Mouse (Mus musculus) cerebellum, adult 2 months (tissue): ENCODE data around the gene Itgb2.

ENCODE experiments used
- CTCF ChIP-seq: fragments of 200-500 bp; IDR thresholded peaks from 2 replicates; pipeline ENCODE4 v1.5.1; 2011; ENCODE audit warnings: low read depth, mild to moderate bottlenecking, control low read depth, low read length, moderate library complexity, borderline replicate concordance; ENCODE audit not compliant: insufficient read depth
- POLR2A ChIP-seq: fragments of 200-500 bp; IDR thresholded peaks from 2 replicates; pipeline ENCODE4 v1.6.1; 2011; ENCODE audit warnings: low read length, control low read depth, borderline replicate concordance; ENCODE audit not compliant: insufficient read depth

DNA sequence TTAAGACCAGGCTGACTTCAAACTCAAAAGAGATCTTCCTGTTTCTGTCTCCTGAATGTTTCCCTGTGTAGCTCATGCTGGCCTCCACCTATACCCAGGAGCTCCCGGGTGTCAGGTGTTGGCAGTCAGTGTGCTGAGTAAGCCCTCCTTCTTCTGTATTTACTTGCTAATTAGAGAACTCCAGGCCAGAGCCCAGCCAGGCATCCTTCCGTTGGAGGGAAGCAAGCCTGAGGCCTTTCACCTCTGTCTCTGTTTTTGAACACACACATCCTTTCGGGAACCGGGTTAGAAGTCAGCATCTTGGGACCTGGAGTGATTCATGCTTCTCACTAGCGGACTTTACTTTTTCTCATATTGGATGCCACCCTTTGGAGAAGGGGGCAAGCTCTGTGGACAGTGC lies 77.4 kb downstream of the Itgb2 start:
- TF ChIP-seq POLR2A (no peak), CTCF (no peak)
